Mouse (Mus musculus): ENCODE measurements at regions not wholly inside any gene's neighbourhood (a gene's known extent, or its start where the extent isn't known, plus 50 kb on each side); places are given as distances from the start of the nearest gene placed in this dataset.

- TF ChIP-seq CTCF (IDR thresholded peaks at IDR 0.05; ENCODE audit: low read depth) (no peak), EP300 (IDR thresholded peaks at IDR 0.05; ENCODE audit: low read depth) (no peak)
Observed at GRCm38 (mm10) chr16:73097176-73097575, 789.1 kb downstream of the Robo1 start.

All from heart, postnatal 0 days (tissue).